In genomic region chr15:97581724-97582154, GRCm38 (mm10) we compare ENCODE assay signal across 9 mouse cellular contexts.
DNase-seq lines count a peak whose midpoint lies in the region; ATAC-seq and TF ChIP-seq lines count a peak whose summit lies in the region.
"Had no signal": no experiment of that assay in that cellular context is flagged by ENCODE, and none has a peak within 500 bp of the region (broad histone marks: within the 10 kb centered on the region; RNA-seq: fewer than 3 reads in every experiment).

No protein-coding gene starts in this region.

- no peak overlapping the region; the same call in 1 of the 2 replicates for H3K27ac ChIP-seq in midbrain, embryonic 10.5 days (replicated peaks)
- no peak overlapping the region for H3K27ac ChIP-seq in midbrain, embryonic 15.5 days
- no peak overlapping the region for H3K27ac ChIP-seq in midbrain, postnatal 0 days (ENCODE audit: low read depth, low read length)
- H3K27ac ChIP-seq: embryonic facial prominence, embryonic 12.5 days had no signal

- peak; percentile 83 for TF ChIP-seq CTCF in midbrain, postnatal 0 days (IDR thresholded peaks at IDR 0.05)

- H3K27me3 ChIP-seq in midbrain, embryonic 10.5 days (ENCODE audit: low read depth, poor library complexity, severe bottlenecking) = no peaks in the 10 kb centered on the region
- no peaks in the 10 kb centered on the region for H3K27me3 ChIP-seq in midbrain, embryonic 15.5 days (replicated peaks)
- no peaks in the 10 kb centered on the region for H3K27me3 ChIP-seq in midbrain, postnatal 0 days (ENCODE audit: insufficient read depth, low read length)
- H3K27me3 ChIP-seq: embryonic facial prominence, embryonic 12.5 days had no signal

- WGBS in midbrain, embryonic 10.5 days = 29% methylated on average over 13 of the region's 13 CpGs
- WGBS in midbrain, embryonic 15.5 days = 18% methylated on average over 13 of the region's 13 CpGs
- WGBS in midbrain, postnatal 0 days = 11% methylated on average over 13 of the region's 13 CpGs

- no peak overlapping the region for H3K9ac ChIP-seq in midbrain, embryonic 15.5 days
- no peak overlapping the region for H3K9ac ChIP-seq in midbrain, postnatal 0 days (replicated peaks; ENCODE audit: low read length, poor library complexity, severe bottlenecking)
- H3K9ac ChIP-seq: embryonic facial prominence, embryonic 12.5 days had no signal

- ATAC-seq in midbrain, embryonic 15.5 days (replicated peaks) = no peak; the same call in 1 of the 2 replicates
- ATAC-seq in midbrain, postnatal 0 days (ENCODE audit: low FRiP score) = no peak

- peak; percentile 81 for DNase-seq in midbrain, embryonic 10.5 days (ENCODE audit: low spot score)
- DNase-seq in cerebellum, adult 9-10 months = peak; percentile 49
- DNase-seq in gastrocnemius, postnatal 14 days = peak; percentile 88
- DNase-seq in kidney, adult 18-20 months = peak; percentile 89
- DNase-seq in left cerebral cortex, postnatal 4 days = peak; percentile 76
- peak; percentile 62 for DNase-seq in midbrain, postnatal 0 days (ENCODE audit: low spot score)
- DNase-seq in spleen, postnatal 36 days (ENCODE audit: low spot score in 2 of 2) = peak; percentile 60 to 62

- H3K9me3 ChIP-seq in midbrain, embryonic 10.5 days (replicated peaks) = no peaks in the 10 kb centered on the region
- no peaks in the 10 kb centered on the region for H3K9me3 ChIP-seq in midbrain, embryonic 15.5 days
- H3K9me3 ChIP-seq in midbrain, postnatal 0 days (ENCODE audit: low read length) = no peaks in the 10 kb centered on the region
- H3K9me3 ChIP-seq: embryonic facial prominence, embryonic 12.5 days had no signal

- H3K4me1 ChIP-seq in midbrain, embryonic 10.5 days = peaks cover 17% of the 10 kb centered on the region
- 0 out of 2 replicates have a peak, but pooled peaks cover 3% of the 10 kb centered on the region for H3K4me1 ChIP-seq in midbrain, embryonic 15.5 days
- no peaks in the 10 kb centered on the region; the same call in 1 of the 2 replicates for H3K4me1 ChIP-seq in midbrain, postnatal 0 days (ENCODE audit: insufficient read depth, low read length)
- H3K4me1 ChIP-seq: embryonic facial prominence, embryonic 12.5 days had no signal

- H3K4me2 ChIP-seq in midbrain, embryonic 15.5 days = no peak overlapping the region
- H3K4me2 ChIP-seq in midbrain, postnatal 0 days (ENCODE audit: low read depth, low read length, poor library complexity, severe bottlenecking) = no peak overlapping the region
- H3K4me2 ChIP-seq: embryonic facial prominence, embryonic 12.5 days had no signal

- no peaks in the 10 kb centered on the region for H3K36me3 ChIP-seq in midbrain, embryonic 10.5 days
- no peaks in the 10 kb centered on the region for H3K36me3 ChIP-seq in midbrain, embryonic 15.5 days (replicated peaks)
- no peaks in the 10 kb centered on the region for H3K36me3 ChIP-seq in midbrain, postnatal 0 days (ENCODE audit: insufficient read depth, low read length)
- H3K36me3 ChIP-seq: embryonic facial prominence, embryonic 12.5 days had no signal

- no peak overlapping the region for H3K4me3 ChIP-seq in midbrain, embryonic 10.5 days
- no peak overlapping the region for H3K4me3 ChIP-seq in midbrain, embryonic 15.5 days
- H3K4me3 ChIP-seq in midbrain, postnatal 0 days (ENCODE audit: low read depth, low read length) = no peak overlapping the region
- H3K4me3 ChIP-seq: embryonic facial prominence, embryonic 12.5 days had no signal

- intact Hi-C loops in gastrocnemius, postnatal 14 days (cut with DNase I; ENCODE audit: low total_unique reads) = loop anchor here (5.0 kb wide), 1 partner anchor 384 kb away; no protein-coding TSS in a partner anchor
- intact Hi-C loops in left cerebral cortex, postnatal 4 days (cut with DNase I) = no loop called here
